Mouse (Mus musculus): ENCODE data around the gene Prss2.

Gene Prss2

DNA sequence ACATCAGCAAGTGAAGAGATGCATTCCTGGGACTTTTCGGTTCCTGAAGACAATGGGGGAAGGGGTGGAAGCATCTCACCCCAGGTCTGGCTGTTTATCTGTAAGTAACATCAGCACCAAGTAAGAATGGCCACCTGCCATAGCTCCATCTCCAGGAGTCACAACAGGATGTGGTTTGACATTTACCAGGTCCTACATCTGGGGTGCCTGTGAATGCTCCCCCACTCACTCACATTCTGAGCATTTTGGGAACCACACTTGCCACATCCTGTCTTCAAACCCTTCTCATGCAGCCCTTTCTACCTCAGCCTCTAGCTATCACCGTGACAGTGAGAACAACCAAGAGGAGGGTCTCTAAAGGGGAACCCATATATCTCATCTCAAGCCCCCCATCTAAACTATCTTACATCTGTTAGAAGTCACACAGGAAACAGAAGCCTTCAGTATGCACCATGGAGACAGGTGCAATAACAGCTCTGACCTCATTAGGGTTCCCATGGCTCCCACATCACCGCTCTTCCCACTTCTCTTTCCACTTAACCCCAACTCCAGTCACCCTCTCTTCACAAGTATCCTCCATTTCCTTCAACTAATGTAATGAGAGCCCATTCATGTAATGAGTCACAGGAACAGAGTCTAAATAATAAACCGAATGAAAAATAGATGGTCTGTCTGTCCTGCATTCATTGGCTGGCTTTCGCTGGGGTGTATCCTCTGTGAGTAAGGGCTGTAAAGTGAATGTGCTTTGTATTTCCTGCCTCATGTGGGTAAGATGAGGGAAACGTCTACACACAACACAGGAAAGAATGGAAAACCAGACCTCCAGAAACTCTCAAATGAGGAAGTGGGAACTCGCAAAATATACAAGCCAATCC, 32.9 kb downstream of the Prss2 start:
- peak; percentile 96 for DNase-seq (ENCODE audit: low read depth)

GRCm38 (mm10) chr6:41556389-41556788, 34.8 kb downstream of the Prss2 start:
- DNase-seq (ENCODE audit: low read depth), result peak; percentile 72

GRCm38 (mm10) chr6:41557468-41557867, 35.9 kb downstream of the Prss2 start:
- peak; percentile 56 for DNase-seq (ENCODE audit: low read depth)

DNA sequence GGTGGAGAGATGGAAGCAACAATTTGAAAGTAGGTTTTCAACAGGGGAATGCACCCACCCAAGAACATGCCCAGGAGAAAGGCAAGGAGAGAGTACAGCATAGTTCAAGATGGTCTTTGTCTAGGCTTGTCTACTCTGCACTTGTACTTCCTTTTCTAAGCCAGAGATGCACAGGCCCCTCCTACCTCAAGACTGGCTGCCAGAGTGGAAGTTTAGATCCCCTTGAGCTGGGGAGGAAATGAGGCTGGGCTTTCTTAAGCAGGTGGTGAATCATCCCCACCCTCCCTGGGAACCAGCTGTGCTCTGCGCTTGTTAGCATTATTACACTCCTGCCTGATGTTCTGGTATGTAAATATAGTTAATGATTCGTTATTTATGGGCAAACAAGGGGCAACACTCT, 36.7 kb downstream of the Prss2 start:
- peak; percentile 82 for DNase-seq (ENCODE audit: low read depth)

DNA sequence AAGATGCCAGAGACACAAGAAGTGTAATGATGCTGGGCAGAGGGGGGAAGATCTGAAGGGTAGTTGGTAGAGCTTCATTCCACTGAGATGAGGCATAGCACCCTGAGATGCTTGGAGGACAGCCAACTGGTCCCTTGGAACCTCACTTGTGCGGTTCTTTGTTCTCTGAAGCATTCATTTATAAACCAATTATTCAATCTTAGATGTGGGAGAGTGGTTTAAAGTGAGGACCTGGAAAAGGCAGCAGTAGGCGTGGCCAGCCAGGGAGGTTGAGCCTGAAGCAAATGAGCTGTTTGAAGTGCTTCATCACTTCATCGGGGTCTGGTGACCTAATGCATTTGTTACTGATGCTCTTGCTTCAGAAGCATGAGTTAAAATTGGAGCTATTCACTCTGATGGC, 37.7 kb downstream of the Prss2 start:
- DNase-seq (ENCODE audit: low read depth), result peak; percentile 77

DNA sequence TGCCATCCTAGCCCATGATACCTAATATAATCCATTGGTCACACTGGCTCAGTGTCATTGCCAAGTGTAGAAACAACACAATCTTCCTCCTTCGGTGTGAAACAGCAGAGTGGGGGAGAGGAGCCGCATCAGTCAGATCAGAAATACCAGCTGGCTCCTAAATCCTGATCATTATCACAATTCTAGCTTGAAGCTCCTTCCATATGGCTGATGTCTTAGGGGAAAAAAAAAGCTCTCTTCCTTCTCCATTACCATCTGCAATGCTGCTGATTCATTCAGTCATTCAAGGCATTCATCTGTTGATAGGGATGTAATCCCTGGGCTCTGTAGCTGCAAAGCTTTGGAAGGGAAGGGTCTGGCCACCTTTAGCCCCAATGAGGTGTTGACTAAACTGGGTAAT, 38.7 kb downstream of the Prss2 start:
- DNase-seq (ENCODE audit: low read depth), result no peak

GRCm38 (mm10) chr6:41562598-41562997, 41.0 kb downstream of the Prss2 start:
- DNase-seq (ENCODE audit: low read depth), result peak; percentile 21

DNA sequence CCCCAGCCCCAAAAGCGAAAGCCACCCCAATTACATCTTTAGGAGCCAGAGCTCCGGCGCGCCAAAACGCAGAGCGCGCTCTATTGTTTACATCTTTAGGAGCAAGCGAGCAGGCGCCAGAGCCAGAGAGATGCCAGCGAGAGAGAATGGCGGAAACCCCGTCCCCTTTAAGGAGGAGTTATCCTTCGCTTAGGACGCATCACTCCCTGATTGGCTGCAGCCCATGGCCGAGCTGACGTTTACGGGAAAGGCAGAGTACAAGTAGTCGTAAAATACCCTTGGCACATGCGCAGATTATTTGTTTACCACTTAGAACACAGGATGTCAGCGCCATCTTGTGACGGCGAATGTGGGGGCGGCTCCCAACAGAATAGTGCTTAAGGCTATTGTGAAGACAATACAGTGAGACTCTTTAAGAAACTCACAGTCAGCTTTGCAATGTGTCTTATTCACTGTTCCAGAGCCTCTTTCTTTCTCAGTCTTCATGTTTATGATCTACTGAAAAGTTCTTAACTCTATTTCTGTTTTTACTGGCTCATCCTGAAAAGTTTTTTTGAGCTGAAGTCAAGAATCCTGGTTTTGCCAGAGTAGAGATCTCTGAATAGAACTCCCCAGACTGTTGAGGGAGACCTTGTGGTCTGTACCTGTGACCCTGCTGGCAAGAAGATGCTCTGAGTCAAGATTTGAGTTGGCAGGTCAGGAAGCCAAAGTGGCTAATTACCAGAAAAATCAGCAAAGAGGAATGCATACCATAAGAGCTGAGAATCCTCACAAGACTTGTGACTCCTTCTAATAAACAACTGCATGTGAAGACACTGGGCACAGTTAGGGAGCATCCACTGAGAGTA, 41.7 kb downstream of the Prss2 start:
- DNase-seq (ENCODE audit: low read depth), result peak; percentile 50

DNA sequence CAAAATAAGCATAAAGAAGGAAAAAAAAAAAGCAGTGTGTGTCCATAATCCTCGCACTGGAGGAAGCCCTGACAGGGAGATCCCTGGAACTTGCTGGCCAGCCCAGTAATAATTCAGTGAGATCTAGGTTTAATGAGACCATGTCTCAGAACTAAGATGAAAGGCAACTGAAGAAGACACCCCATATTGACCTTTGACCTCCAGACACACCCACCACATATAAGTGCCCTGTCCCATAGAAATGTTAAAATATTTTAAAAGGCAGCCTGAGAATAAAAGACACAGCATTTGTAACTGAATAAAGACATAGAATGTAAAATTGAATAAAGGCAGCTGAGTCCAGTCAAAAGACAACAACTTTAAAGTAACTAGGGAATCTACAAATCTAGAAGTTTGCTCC, 43.7 kb downstream of the Prss2 start:
- no peak for DNase-seq (ENCODE audit: low read depth)

DNA sequence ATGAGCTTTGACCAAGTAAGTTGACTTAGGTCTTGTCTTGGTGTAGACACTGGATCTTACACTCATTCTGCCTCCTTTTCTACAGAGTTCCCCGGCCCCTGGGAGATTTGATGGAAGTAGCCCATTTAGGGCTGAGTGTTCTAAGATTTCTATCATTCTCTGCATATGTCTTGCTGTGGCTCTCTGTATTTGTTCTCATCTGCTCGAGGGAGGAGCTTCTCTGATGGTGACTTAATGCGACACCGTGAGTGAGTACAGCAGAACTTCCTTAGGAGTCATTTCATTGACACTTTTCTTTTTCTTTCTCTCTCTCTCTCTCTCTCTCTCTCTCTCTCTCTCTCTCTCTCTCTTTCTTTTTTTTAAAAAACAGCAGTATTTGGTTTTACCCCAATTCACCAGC, 45.4 kb downstream of the Prss2 start:
- DNase-seq (ENCODE audit: low read depth), result peak; percentile 38

DNA sequence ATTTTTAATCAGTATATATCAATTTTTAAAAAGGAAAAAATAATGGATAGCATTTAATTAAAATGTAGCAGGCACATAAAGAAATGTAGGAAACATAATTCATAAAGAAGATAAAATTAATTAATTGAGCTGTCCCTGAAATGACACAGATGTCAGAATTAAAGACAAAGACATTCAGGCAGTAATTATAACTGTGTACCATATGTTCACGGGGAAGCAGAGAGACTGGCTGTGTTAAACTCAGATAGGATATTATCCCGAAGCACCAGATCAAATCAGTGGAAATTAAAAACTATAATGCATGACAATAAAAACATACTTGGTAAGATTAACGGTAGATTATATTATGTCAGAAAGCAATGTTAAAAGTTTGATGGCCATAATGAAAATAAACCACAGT, 47.5 kb downstream of the Prss2 start:
- DNase-seq (ENCODE audit: low read depth), result no peak

All from naive thymus-derived CD4-positive, alpha-beta T cell, adult 2 months (primary cell).